Mouse (Mus musculus) thymus, postnatal 0 days (tissue): ENCODE results near the gene Kcnv2. TPM values are rescaled to one million over a fixed set of nuclear protein-coding genes. Genes with fewer than 3 reads are reported as not detected.

Source experiments
- DNase-seq: peaks from one replicate; pipeline ENCODE4 v3.0.0-alpha.2; 2015; ENCODE audit warnings: low spot score
- polyA plus RNA-seq: library from polyadenylated mRNA; unstranded; fragments of >200 nt; fragmentation: Nextera tagmentation; extraction: Ambion mirVana; gene quantifications from 2 replicates; pipeline ENCODE4 v1.2.1, GENCODE M21; 2015

Kcnv2 gene
- polyA plus RNA-seq, 1 experiment from 2014 or later = 0.04 TPM

DNA sequence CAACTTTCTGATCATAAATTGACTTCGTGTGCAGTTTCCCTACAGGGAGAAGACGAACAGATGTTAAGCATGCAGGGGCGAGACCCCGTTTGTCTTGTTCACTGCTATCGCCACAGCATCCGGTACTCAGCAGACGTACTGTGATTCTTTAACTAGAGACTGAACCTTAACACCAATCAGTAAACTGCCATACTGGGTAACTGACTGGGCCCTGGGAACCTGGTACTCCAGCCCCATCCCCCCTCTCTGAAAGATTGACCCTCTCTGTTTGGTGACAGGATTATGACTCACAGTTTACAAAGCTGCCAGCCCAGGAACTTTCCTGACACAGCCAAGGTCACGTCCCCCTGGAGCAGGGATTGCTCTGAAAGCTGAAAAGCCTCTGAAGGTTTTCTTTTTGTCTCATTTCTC, 42.1 kb downstream of the Kcnv2 start:
- DNase-seq = no peak

DNA sequence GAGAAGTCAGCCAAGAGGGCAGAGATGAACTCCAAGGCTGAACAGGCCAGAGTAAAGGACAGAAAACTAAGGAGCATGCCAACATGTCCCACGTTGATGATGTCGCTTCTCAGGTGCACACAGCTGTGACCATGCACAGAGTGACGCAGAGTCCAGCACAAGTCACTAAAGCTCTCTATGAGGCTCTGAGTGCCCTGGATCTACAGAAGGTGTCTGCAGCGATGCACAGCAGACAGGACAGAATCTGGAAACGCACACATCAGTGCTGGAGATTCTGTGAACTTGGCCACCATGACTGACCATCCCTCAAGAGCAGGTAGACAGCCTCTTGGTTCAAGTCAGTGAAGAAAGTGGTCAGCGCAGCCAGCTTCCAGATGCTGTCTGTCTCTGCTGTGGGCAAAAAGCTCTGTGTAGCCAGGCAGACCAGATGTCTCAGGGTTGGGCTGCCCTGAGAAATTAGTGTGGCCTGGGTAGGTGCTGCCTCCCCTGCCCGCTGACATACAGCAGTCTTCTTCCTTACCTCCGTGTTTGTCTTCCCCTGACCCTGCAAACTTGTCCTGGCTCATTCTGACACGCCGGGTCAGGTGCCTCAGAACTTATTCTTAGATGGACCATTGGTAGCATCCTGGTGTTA, 43.8 kb downstream of the Kcnv2 start:
- no peak for DNase-seq

DNA sequence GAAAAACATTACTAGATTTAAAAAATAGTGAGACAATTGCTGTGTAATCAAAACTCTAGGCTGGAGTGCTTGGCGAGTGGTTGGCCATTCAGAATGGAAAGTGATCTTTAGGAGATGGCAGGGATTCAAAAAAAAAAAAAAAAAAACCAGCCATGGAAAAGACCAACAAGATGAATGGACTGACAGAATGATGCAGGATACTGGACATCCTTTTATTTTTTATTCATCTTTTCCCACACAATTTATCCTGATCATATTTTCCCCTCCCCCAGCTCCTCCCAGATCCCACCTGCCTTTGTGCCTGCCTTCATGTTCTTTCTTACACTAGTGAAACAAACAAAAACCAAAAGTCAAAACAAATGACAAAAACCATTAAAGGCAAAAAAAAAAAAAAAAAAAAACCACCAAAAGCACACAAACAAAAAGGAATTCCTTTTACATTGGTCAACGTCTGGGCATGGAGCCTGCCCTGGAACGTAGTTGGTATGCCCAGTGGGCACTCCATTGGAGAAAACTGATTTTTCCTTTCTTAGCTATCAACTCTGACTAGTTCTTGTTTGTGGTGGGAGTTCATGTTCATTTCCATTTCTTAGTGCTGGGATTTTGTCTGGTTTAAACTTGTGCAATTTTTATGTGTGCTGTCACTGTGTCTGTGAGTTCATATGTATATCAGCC, 47.2 kb downstream of the Kcnv2 start:
- no peak for DNase-seq

DNA sequence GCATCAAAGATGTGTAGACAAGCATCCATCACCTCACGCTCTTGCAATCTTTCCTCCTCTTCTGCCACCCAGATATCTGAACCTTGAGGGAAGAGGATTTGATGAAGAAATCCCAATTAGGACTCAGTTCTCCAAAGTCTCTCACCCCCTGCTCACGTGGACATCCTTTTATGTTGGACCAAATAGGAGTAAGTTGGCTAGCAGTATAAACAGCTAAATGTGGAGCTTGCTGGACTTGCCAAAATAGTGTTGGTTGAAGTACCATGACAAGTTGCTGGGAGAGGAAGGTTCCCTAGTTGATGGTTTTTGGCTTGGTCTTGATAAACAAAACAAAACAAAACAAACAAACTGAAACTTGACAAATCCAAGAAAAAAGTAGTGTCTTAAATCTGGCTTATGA, 47.8 kb downstream of the Kcnv2 start:
- DNase-seq = no peak

DNA sequence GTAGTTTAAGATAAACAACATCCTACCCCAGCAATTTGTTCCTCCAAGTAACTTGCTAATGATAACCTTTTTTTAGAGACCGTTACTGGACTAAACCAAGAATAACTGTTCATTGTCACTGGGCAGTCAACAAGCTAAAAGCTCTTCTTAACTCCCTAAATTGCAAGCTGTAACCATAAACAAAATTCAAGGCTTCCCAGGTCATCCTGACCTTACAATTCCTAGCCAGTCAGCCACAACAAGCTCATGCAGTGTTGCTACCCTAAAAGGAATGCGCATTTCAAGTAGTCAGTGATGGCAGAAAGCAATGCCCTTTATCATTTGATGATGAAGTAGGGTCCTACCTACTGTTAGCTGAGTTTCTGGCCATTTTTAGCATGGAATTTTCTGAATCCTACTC, 48.4 kb downstream of the Kcnv2 start:
- DNase-seq = no peak

DNA sequence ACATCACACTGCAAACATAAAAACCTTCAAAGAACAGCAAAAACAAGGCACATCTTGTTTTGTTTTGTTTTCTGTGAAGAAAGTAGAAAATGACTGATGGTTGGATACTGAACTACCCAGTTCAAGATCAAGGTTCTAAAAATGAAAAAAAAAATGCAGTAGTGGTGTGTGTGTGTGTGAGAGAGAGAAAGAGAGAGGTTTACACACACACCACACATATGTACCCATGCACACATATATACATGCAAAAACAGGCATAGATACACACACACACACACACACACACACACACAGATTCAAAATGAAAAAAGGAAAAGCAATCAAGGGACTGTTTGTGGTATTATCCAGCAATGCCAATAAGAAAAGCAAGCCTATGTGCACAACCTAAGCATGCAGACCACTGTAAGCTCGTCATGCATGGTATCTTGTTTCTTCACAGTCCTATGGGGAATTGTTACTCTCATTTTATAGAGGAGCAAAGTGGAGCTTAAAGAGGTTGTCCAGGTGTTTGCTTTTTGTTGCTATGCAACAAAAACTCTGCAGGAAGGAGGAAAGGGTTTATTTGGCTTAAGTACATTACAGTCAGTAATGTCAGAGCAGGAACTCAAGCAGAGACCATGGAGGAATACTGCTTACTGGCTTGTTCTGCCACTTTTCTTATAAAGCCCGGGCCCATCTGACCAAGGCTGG, 57.5 kb downstream of the Kcnv2 start:
- DNase-seq = no peak

DNA sequence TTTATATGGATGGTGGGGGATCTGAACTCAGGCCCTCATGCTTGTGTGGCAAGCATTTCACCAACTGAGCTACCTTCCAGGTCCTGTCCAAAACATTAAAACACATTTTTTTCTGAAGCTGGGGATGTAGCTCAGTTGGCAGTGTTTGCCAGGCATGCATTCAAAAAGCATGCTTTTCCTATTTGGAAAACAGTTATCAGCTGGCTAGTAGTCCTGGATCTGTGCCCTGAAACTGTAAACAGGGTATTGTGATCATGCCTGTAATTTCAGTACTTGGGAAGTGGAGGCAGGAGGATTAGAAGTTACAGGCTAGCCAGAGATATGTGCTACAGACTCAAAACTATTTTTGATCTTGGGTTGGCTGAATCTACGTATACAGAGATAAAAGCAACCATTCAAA, 59.7 kb downstream of the Kcnv2 start:
- no peak for DNase-seq

DNA sequence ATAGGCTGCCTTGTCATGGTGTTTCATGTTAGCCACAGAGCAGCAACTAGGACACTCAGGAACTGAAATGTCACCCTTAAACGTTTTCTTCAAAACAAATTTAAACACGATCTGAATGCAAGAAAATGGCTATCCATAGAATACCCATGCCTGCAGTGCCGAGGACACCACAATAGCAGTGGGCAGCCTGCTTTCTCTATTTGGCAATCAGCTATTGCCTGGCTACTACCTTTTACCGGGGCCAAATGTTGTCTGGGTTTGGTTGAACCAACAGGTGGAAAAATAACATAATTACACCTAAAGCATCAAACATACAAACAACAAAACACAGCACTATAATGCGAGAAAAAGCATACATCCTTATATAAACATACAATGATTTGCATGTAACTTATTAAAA, 60.9 kb downstream of the Kcnv2 start:
- DNase-seq = no peak

DNA sequence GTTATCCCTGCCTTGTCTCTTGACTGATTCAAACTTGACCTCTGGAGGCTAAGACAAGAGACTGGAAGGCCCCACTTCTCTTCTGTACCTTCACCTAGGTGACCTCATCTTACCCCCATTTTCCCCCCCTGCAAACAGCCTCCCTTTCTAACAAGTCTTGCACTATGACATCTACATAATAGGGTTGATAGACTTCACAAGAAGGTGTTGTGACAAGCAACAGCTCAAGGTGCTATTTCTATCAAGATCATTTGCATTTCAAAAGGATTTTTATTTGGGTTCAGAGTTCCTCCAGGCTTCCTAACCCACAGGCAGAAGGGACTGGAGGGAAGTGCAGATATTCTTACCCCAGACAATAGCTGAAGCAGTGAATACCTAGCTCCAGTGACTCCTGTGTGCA, 62.9 kb downstream of the Kcnv2 start:
- DNase-seq = no peak

Other genes starting within 250 kb of the Kcnv2 start
- 2.3 and 2.4 TPM in 2 replicates for gene Vldlr, start 106.1 kb upstream of the Kcnv2 start, polyA plus RNA-seq
- gene Pum3, start 107.2 kb downstream of the Kcnv2 start, polyA plus RNA-seq = 83.4 and 85.0 TPM in 2 replicates